Mouse (Mus musculus) gastrocnemius, adult 18-20 months (tissue): ENCODE results near the gene Ghrhr. TPM values are rescaled to one million over a fixed set of nuclear protein-coding genes. Genes with fewer than 3 reads are reported as not detected.

Experiments used
- DNase-seq: peaks from one replicate; pipeline ENCODE4 v3.0.0; 2021; ENCODE audit warnings: low spot score
- total RNA-seq, 2 experiments: library from RNA; stranded (reverse); gene quantifications; 2 replicates each; pipeline ENCODE4 v1.2.3; 2021

Ghrhr gene
- total RNA-seq, 2 experiments from 2014 or later: not detected

- DNase-seq: no peak
Measured at GRCm38 (mm10) chr6:55394854-55395253, 18.8 kb downstream of the Ghrhr start.

GRCm38 (mm10) chr6:55396176-55396575, 20.1 kb downstream of the Ghrhr start:
- DNase-seq: peak; percentile 64

- DNase-seq: peak; percentile 18
Measured at GRCm38 (mm10) chr6:55396622-55397041, 20.5 kb downstream of the Ghrhr start.

GRCm38 (mm10) chr6:55398869-55399628, 23.0 kb downstream of the Ghrhr start:
- DNase-seq: no peak

- DNase-seq: no peak
Measured at GRCm38 (mm10) chr6:55399910-55400309, 23.8 kb downstream of the Ghrhr start.

GRCm38 (mm10) chr6:55402041-55402776, 26.1 kb downstream of the Ghrhr start:
- DNase-seq: no peak

GRCm38 (mm10) chr6:55403411-55404309, 27.6 kb downstream of the Ghrhr start:
- peak; percentile 36 for DNase-seq

GRCm38 (mm10) chr6:55404421-55404990, 28.4 kb downstream of the Ghrhr start:
- peak; percentile 62 for DNase-seq

GRCm38 (mm10) chr6:55407345-55407744, 31.2 kb downstream of the Ghrhr start:
- DNase-seq: no peak

- DNase-seq: peak; percentile 51
Measured at GRCm38 (mm10) chr6:55410119-55410775, 34.2 kb downstream of the Ghrhr start.

- peak; percentile 30 for DNase-seq
Measured at GRCm38 (mm10) chr6:55410977-55411376, 34.9 kb downstream of the Ghrhr start.

GRCm38 (mm10) chr6:55416202-55416601, 40.1 kb downstream of the Ghrhr start:
- no peak for DNase-seq

GRCm38 (mm10) chr6:55418746-55419410, 42.8 kb downstream of the Ghrhr start:
- DNase-seq: no peak

GRCm38 (mm10) chr6:55420411-55420810, 44.3 kb downstream of the Ghrhr start:
- no peak for DNase-seq

- DNase-seq: no peak
Measured at GRCm38 (mm10) chr6:55420869-55421361, 44.8 kb downstream of the Ghrhr start.

- DNase-seq: no peak
Measured at GRCm38 (mm10) chr6:55432121-55432520, 56.0 kb downstream of the Ghrhr start.

GRCm38 (mm10) chr6:55434360-55434759, 58.3 kb downstream of the Ghrhr start:
- no peak for DNase-seq

- DNase-seq: no peak
Measured at GRCm38 (mm10) chr6:55435266-55436159, 59.4 kb downstream of the Ghrhr start.

GRCm38 (mm10) chr6:55437919-55438318, 61.8 kb downstream of the Ghrhr start:
- no peak for DNase-seq
